Mouse (Mus musculus): Measurements from ENCODE around the gene Hoxd10. TPM values are rescaled to one million over a fixed set of nuclear protein-coding genes. Genes with fewer than 3 reads are reported as not detected.
A peak's percentile ranks its signal among the peaks of the same experiment; 100 is the strongest.

Gene Hoxd10
- polyA plus RNA-seq, 1 experiment from 2014 or later: not detected

- no peak overlapping the region for H3K4me3 ChIP-seq
- WGBS: under 1% methylated on average over 43 of the region's 43 CpGs
- no peak overlapping the region for H3K27ac ChIP-seq
- H3K27me3 ChIP-seq (replicated peaks): peaks cover 96% of the 10 kb centered on the region
- H3K9ac ChIP-seq: no peak overlapping the region
- no peaks in the 10 kb centered on the region for H3K36me3 ChIP-seq (replicated peaks)
- H3K4me1 ChIP-seq: 0 out of 2 replicates have a peak, but pooled peaks cover 3% of the 10 kb centered on the region
- H3K9me3 ChIP-seq: no peaks in the 10 kb centered on the region
- no peak for ATAC-seq (replicated peaks)
- peak overlapping the region; percentile 6; the same call in 1 of the 2 replicates for H3K4me2 ChIP-seq
Observed at GRCm38 (mm10) chr2:74726973-74727639, 35.4 kb downstream of the Hoxd10 start.

GRCm38 (mm10) chr2:74727640-74728302, 36.0 kb downstream of the Hoxd10 start:
- H3K4me1 ChIP-seq: 0 out of 2 replicates have a peak, but pooled peaks cover 3% of the 10 kb centered on the region
- no peak overlapping the region for H3K9ac ChIP-seq
- H3K9me3 ChIP-seq: no peaks in the 10 kb centered on the region
- no peak overlapping the region for H3K4me3 ChIP-seq
- peaks cover 96% of the 10 kb centered on the region for H3K27me3 ChIP-seq (replicated peaks)
- H3K27ac ChIP-seq: no peak overlapping the region
- H3K36me3 ChIP-seq (replicated peaks): no peaks in the 10 kb centered on the region
- no peak for ATAC-seq (replicated peaks)
- WGBS: 1% methylated on average over 25 of the region's 25 CpGs
- no peak overlapping the region for H3K4me2 ChIP-seq

GRCm38 (mm10) chr2:74728303-74728680, 36.6 kb downstream of the Hoxd10 start:
- Histone ChIP-seq H3K4me1 (0 out of 2 replicates have a peak, but pooled peaks cover 3% of the 10 kb centered on the region), H3K4me2 (no peak overlapping the region), H3K27me3 (replicated peaks) (peaks cover 94% of the 10 kb centered on the region), H3K27ac (no peak overlapping the region), H3K9ac (no peak overlapping the region), H3K4me3 (no peak overlapping the region), H3K9me3 (no peaks in the 10 kb centered on the region), H3K36me3 (replicated peaks) (no peaks in the 10 kb centered on the region)
- under 1% methylated on average over 13 of the region's 13 CpGs for WGBS
- no peak for ATAC-seq (replicated peaks)

GRCm38 (mm10) chr2:74730331-74730730, 38.6 kb downstream of the Hoxd10 start:
- ATAC-seq (replicated peaks): no peak
- H3K4me3 ChIP-seq: no peak overlapping the region
- no peak overlapping the region for H3K9ac ChIP-seq
- H3K27ac ChIP-seq: no peak overlapping the region
- H3K4me1 ChIP-seq: 0 out of 2 replicates have a peak, but pooled peaks cover 3% of the 10 kb centered on the region
- H3K4me2 ChIP-seq: no peak overlapping the region
- peaks cover 93% of the 10 kb centered on the region for H3K27me3 ChIP-seq (replicated peaks)
- no peaks in the 10 kb centered on the region for H3K36me3 ChIP-seq (replicated peaks)
- 1% methylated on average over 8 of the region's 8 CpGs for WGBS
- no peaks in the 10 kb centered on the region for H3K9me3 ChIP-seq

- Histone ChIP-seq H3K9me3 (no peaks in the 10 kb centered on the region), H3K27me3 (replicated peaks) (peaks cover 93% of the 10 kb centered on the region), H3K27ac (no peak overlapping the region), H3K4me1 (peaks cover 5% of the 10 kb centered on the region), H3K36me3 (replicated peaks) (no peaks in the 10 kb centered on the region), H3K4me2 (no peak overlapping the region), H3K9ac (no peak overlapping the region), H3K4me3 (no peak overlapping the region)
- ATAC-seq (replicated peaks): no peak
Observed at GRCm38 (mm10) chr2:74731055-74731454, 39.3 kb downstream of the Hoxd10 start.

GRCm38 (mm10) chr2:74731799-74732512, 40.2 kb downstream of the Hoxd10 start:
- Histone ChIP-seq H3K9me3 (no peaks in the 10 kb centered on the region), H3K4me2 (no peak overlapping the region), H3K4me3 (no peak overlapping the region), H3K4me1 (peaks cover 5% of the 10 kb centered on the region), H3K27ac (no peak overlapping the region), H3K36me3 (replicated peaks) (no peaks in the 10 kb centered on the region), H3K27me3 (replicated peaks) (peaks cover 93% of the 10 kb centered on the region), H3K9ac (no peak overlapping the region)
- ATAC-seq (replicated peaks): no peak
- 2% methylated on average over 9 of the region's 9 CpGs for WGBS

- Histone ChIP-seq H3K9ac (no peak overlapping the region), H3K36me3 (replicated peaks) (no peaks in the 10 kb centered on the region), H3K27ac (no peak overlapping the region), H3K4me2 (no peak overlapping the region), H3K4me1 (peaks cover 5% of the 10 kb centered on the region), H3K4me3 (no peak overlapping the region), H3K27me3 (replicated peaks) (peaks cover 93% of the 10 kb centered on the region), H3K9me3 (no peaks in the 10 kb centered on the region)
- no peak for ATAC-seq (replicated peaks)
- under 1% methylated on average over 52 of the region's 52 CpGs for WGBS
Observed at GRCm38 (mm10) chr2:74732513-74733316, 41.0 kb downstream of the Hoxd10 start.

GRCm38 (mm10) chr2:74733317-74733661, 41.6 kb downstream of the Hoxd10 start:
- no peak overlapping the region for H3K27ac ChIP-seq
- no peak overlapping the region for H3K4me3 ChIP-seq
- no peaks in the 10 kb centered on the region for H3K36me3 ChIP-seq (replicated peaks)
- H3K4me2 ChIP-seq: no peak overlapping the region
- WGBS: under 1% methylated on average over 14 of the region's 16 CpGs
- H3K9ac ChIP-seq: no peak overlapping the region
- no peak for ATAC-seq (replicated peaks)
- peaks cover 5% of the 10 kb centered on the region for H3K4me1 ChIP-seq
- no peaks in the 10 kb centered on the region for H3K9me3 ChIP-seq
- H3K27me3 ChIP-seq (replicated peaks): peaks cover 94% of the 10 kb centered on the region

GRCm38 (mm10) chr2:74733765-74734164, 42.0 kb downstream of the Hoxd10 start:
- H3K9ac ChIP-seq: no peak overlapping the region
- 0% methylated on average over 6 of the region's 6 CpGs for WGBS
- no peak overlapping the region for H3K4me3 ChIP-seq
- H3K4me2 ChIP-seq: no peak overlapping the region
- peaks cover 5% of the 10 kb centered on the region for H3K4me1 ChIP-seq
- H3K36me3 ChIP-seq (replicated peaks): no peaks in the 10 kb centered on the region
- ATAC-seq (replicated peaks): no peak
- H3K27me3 ChIP-seq (replicated peaks): peaks cover 94% of the 10 kb centered on the region
- no peak overlapping the region for H3K27ac ChIP-seq
- no peaks in the 10 kb centered on the region for H3K9me3 ChIP-seq

GRCm38 (mm10) chr2:74734451-74734850, 42.7 kb downstream of the Hoxd10 start:
- H3K9me3 ChIP-seq: no peaks in the 10 kb centered on the region
- no peak overlapping the region for H3K4me3 ChIP-seq
- no peak overlapping the region for H3K27ac ChIP-seq
- H3K9ac ChIP-seq: no peak overlapping the region
- peaks cover 5% of the 10 kb centered on the region for H3K4me1 ChIP-seq
- under 1% methylated on average over 13 of the region's 13 CpGs for WGBS
- ATAC-seq (replicated peaks): no peak
- H3K27me3 ChIP-seq (replicated peaks): peaks cover 94% of the 10 kb centered on the region
- H3K36me3 ChIP-seq (replicated peaks): no peaks in the 10 kb centered on the region
- H3K4me2 ChIP-seq: no peak overlapping the region

GRCm38 (mm10) chr2:74734996-74735811, 43.5 kb downstream of the Hoxd10 start:
- Histone ChIP-seq H3K9me3 (no peaks in the 10 kb centered on the region), H3K27me3 (replicated peaks) (peaks cover 96% of the 10 kb centered on the region), H3K9ac (no peak overlapping the region), H3K4me2 (no peak overlapping the region), H3K27ac (no peak overlapping the region), H3K36me3 (replicated peaks) (no peaks in the 10 kb centered on the region), H3K4me1 (peaks cover 5% of the 10 kb centered on the region), H3K4me3 (no peak overlapping the region)
- under 1% methylated on average over 27 of the region's 27 CpGs for WGBS
- ATAC-seq (replicated peaks): no peak
